Mouse (Mus musculus) midbrain, postnatal 0 days (tissue): Measurements from ENCODE around the gene Doxl2. TPM values are rescaled to one million over a fixed set of nuclear protein-coding genes. Genes with fewer than 3 reads are reported as not detected.

Experiments
- ATAC-seq: fragments of 200-750 bp; cut with Nextera tagmentation; 2 replicates; pipeline ENCODE4 v1.8.0; 2017; ENCODE audit warnings: moderate number of reproducible peaks, mild to moderate bottlenecking, moderate TSS enrichment, moderate library complexity; ENCODE audit not compliant: low FRiP score
- DNase-seq: peaks from one replicate; pipeline ENCODE4 v3.0.0-alpha.2; 2015; ENCODE audit warnings: low spot score
- H3K27ac ChIP-seq: fragments of 300-500 bp; sonication (generic); 2 replicates; pipeline ENCODE4 v1.5.1; 2014; ENCODE audit warnings: low read depth, mild to moderate bottlenecking, low read length, mixed read lengths
- H3K27me3 ChIP-seq: fragments of 300-500 bp; sonication (generic); 2 replicates; pipeline ENCODE4 v1.6.1; 2014; ENCODE audit warnings: low read length, control low read depth, mixed read lengths; ENCODE audit not compliant: insufficient read depth
- H3K36me3 ChIP-seq: fragments of 300-500 bp; sonication (generic); 2 replicates; pipeline ENCODE4 v1.6.1; 2014; ENCODE audit warnings: low read length, control low read depth, mixed read lengths; ENCODE audit not compliant: insufficient read depth
- H3K4me1 ChIP-seq: fragments of 300-500 bp; sonication (generic); 2 replicates; pipeline ENCODE4 v1.6.1; 2014; ENCODE audit warnings: mild to moderate bottlenecking, control low read depth, antibody characterized with exemption, low read length, mixed read lengths; ENCODE audit not compliant: insufficient read depth
- H3K4me2 ChIP-seq: fragments of 300-500 bp; sonication (generic); 2 replicates; pipeline ENCODE4 v1.6.1; 2014; ENCODE audit warnings: low read depth, mild to moderate bottlenecking, low read length, mixed read lengths; ENCODE audit not compliant: poor library complexity, severe bottlenecking
- H3K4me3 ChIP-seq: fragments of 300-500 bp; sonication (generic); 2 replicates; pipeline ENCODE4 v1.5.1; 2014; ENCODE audit warnings: low read depth, mild to moderate bottlenecking, low read length, moderate library complexity
- H3K9ac ChIP-seq: fragments of 300-500 bp; sonication (generic); replicated peaks from 2 replicates; pipeline ENCODE4 v1.6.1; 2014; ENCODE audit warnings: mild to moderate bottlenecking, low read length, moderate library complexity, mixed read lengths; ENCODE audit not compliant: poor library complexity, severe bottlenecking
- H3K9me3 ChIP-seq: fragments of 300-500 bp; sonication (generic); 2 replicates; pipeline ENCODE4 v1.6.1; 2016; ENCODE audit warnings: low read length, control low read depth
- CTCF ChIP-seq: IDR thresholded peaks from 2 replicates; pipeline ENCODE4 v1.5.1; 2016; ENCODE audit warnings: antibody characterized with exemption, mild to moderate bottlenecking
- WGBS: fragments of 180-500 bp; shearing (Covaris S2); extraction: QIAGEN DNeasy Blood & Tissue Kit; methylation state at CpG from one replicate; pipeline ENCODE4 v1.1.7; 2014; 5-methylcytosine and 5-hydroxymethylcytosine counted together
- polyA plus RNA-seq: library from polyadenylated mRNA; unstranded; fragments of >200 nt; fragmentation: Nextera tagmentation; extraction: Ambion mirVana; gene quantifications from 2 replicates; pipeline ENCODE4 v1.2.1, GENCODE M21; 2015
- total RNA-seq: library from RNA; depleted of rRNA; stranded (reverse); fragments of >200 nt; gene quantifications from 2 replicates; pipeline ENCODE4 v1.2.3, GENCODE M21; 2014

Doxl2 gene
- total and polyA plus RNA-seq, 2 experiments from 2014 or later: not detected

DNA sequence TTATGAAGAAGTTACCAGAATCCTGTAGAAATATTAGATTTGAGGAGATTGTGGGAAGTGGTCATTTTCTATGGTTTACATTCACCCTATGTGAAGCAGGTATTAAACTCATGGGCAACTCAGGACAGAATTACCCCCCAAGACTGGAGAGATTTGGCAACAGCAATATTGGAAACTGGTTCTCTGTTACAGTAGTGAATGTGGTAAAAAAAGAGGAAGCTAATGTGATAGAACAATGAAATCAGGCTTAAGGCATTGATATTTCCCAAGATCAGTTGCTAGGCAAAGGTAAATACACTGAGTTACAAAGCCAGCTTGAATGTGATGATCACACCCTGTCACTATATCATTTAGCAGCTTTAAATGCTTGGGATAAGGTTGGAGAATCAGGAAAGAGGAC, 6.9 kb upstream of the Doxl2 start:
- Histone ChIP-seq H3K36me3 (no peaks in the 10 kb centered on the region), H3K4me1 (no peaks in the 10 kb centered on the region), H3K9me3 (no peaks in the 10 kb centered on the region), H3K27ac (no peak overlapping the region), H3K4me2 (no peak overlapping the region), H3K4me3 (no peak overlapping the region), H3K9ac (no peak overlapping the region), H3K27me3 (no peaks in the 10 kb centered on the region)
- DNase-seq: no peak
- no peak for TF ChIP-seq CTCF
- no peak for ATAC-seq

DNA sequence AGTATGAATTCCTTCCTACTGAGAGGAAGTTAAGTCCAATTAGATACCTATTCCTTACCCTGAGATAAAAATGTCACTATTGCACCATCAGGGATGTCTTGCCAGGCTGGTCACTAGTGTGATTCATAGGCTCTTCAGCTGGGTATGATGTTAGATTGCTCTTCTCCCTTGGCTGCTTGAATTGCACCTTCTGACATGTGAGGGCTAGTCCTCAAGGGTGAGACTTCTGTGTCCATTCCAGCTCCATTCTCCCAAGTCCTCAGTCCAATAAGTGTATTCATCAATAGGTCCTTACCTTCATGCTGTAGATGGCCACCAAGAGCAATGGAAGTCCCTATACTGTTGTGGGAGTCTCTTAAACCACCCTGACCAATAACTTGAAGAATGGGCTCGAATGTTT, 4.9 kb downstream of the Doxl2 start:
- Histone ChIP-seq H3K4me2 (no peak overlapping the region), H3K4me1 (no peaks in the 10 kb centered on the region), H3K4me3 (no peak overlapping the region), H3K27me3 (no peaks in the 10 kb centered on the region), H3K9ac (no peak overlapping the region), H3K9me3 (no peaks in the 10 kb centered on the region), H3K36me3 (no peaks in the 10 kb centered on the region), H3K27ac (no peak overlapping the region)
- ATAC-seq: no peak
- no peak for DNase-seq
- TF ChIP-seq CTCF: no peak
- WGBS: 52% methylated on average over 1 of the region's 1 CpGs

DNA sequence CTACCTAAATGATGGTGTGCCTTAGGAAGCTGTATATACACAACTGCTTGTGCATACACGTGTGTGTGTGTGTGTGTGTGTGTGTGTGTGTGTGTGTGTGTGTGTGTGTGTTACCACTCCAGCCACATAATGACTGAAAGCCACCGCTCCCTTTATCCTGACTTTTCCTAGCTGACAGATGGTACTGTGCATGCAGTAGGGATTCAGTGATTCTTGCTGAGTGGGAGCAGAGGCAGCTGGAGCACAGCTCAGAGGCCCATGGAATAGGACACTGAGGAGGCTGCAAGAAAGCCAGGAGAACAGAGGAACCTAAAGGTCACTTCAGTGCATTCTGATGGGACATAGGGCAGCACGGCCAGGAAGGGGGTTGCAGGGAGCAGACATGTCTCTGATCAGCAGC, 7.5 kb downstream of the Doxl2 start:
- Histone ChIP-seq H3K4me1 (no peaks in the 10 kb centered on the region), H3K27ac (no peak overlapping the region), H3K4me2 (no peak overlapping the region), H3K36me3 (no peaks in the 10 kb centered on the region), H3K4me3 (no peak overlapping the region), H3K9ac (no peak overlapping the region), H3K9me3 (no peaks in the 10 kb centered on the region), H3K27me3 (no peaks in the 10 kb centered on the region)
- no peak for TF ChIP-seq CTCF
- no peak for ATAC-seq
- no peak for DNase-seq
- 77% methylated on average over 3 of the region's 3 CpGs for WGBS

DNA sequence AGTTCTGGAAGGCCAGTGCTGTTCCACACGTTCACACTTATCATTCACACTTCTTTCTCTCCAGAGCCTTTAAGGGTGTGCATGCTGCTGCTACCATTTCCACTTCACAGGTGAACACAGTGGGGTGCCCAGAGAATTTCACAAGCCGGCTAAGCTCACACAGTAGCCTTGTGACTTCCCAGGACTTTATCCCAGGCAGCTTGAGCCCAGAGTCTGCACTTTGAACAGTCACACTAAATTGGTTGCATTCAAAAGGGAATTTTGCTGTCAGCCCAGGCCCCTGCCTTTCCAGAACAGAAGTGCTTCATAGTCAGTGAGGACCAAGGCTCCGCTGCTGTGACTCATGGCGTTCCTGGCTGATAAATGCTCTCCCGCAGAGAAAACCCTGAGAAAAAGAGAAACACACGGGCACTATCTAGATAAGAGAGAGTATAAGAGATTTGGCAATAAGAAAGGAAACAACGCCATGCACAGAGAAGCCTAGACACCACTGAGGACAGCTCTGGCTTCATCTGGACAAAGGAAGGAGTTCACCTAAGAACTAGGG, 11.8 kb downstream of the Doxl2 start, which contains the start of gene Svs1:
TSS of gene Svs1 (plus strand) at position 418 of the 547 bp plus-strand sequence.
- ATAC-seq (no peak), DNase-seq (no peak)
- no peaks in the 10 kb centered on the region for H3K27me3 ChIP-seq
- WGBS: 63% methylated on average over 7 of the region's 7 CpGs
- H3K9me3 ChIP-seq: no peaks in the 10 kb centered on the region
- TF ChIP-seq CTCF: no peak
- H3K9ac ChIP-seq: no peak within 1 kb of the TSS
- no peak within 1 kb of the TSS for H3K27ac ChIP-seq
- no peak within 1 kb of the TSS for H3K4me3 ChIP-seq
- no peak within 1 kb of the TSS for H3K4me2 ChIP-seq
- H3K36me3 ChIP-seq: no peaks in the 10 kb centered on the region
- no peaks in the 10 kb centered on the region for H3K4me1 ChIP-seq

DNA sequence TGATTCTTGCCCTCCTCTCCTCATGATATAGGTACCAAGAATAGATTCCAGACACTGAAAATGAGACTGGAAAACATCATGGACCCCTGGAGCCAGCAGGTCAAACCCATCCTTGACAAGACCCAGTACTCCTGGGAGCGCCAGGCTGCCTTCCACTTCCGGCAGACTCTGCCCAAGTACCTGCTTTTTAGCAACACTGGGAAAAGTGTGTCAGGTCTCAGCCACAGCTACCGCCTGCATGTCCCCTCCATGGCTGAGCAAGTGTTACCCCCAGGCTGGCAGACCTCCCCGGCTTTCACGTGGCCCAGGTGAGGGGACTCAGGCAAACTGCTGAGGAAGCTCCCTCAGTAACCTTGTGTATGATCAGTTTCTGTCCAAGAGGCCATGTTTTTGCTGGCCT, 15.2 kb downstream of the Doxl2 start:
- WGBS: 95% methylated on average over 5 of the region's 5 CpGs
- Histone ChIP-seq H3K9ac (no peak overlapping the region), H3K27ac (no peak overlapping the region), H3K27me3 (no peaks in the 10 kb centered on the region), H3K9me3 (no peaks in the 10 kb centered on the region), H3K4me1 (no peaks in the 10 kb centered on the region), H3K4me2 (no peak overlapping the region), H3K36me3 (no peaks in the 10 kb centered on the region), H3K4me3 (no peak overlapping the region)
- TF ChIP-seq CTCF: no peak
- ATAC-seq: no peak
- no peak for DNase-seq

DNA sequence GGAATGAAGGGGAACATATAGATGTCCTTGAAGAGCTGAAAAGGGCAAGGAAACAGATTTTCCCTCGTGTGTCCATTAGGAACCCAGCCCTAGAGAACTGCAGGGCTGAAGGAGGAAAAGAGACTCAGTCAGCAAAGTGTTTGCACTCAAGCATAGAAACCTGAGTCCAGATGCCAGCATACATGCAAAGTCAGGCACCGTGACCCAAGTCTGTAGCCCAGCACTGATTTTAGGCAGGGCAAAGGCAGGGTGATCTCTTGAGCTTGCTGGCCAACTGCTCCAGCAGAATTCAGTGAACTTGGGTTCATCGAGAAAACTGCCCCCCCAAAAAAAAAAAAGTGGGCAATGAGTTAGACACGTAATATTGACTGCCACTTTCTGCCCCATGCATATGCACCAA, 17.2 kb downstream of the Doxl2 start:
- Histone ChIP-seq H3K4me1 (no peaks in the 10 kb centered on the region), H3K4me3 (no peak overlapping the region), H3K36me3 (no peaks in the 10 kb centered on the region), H3K9ac (no peak overlapping the region), H3K4me2 (no peak overlapping the region), H3K27ac (no peak overlapping the region), H3K9me3 (no peaks in the 10 kb centered on the region), H3K27me3 (no peaks in the 10 kb centered on the region)
- WGBS: 77% methylated on average over 4 of the region's 4 CpGs
- no peak for TF ChIP-seq CTCF
- ATAC-seq: no peak
- no peak for DNase-seq
